Mouse (Mus musculus) gonadal fat pad, adult 2 months (tissue): Measurements from ENCODE around the gene Hexb. TPM values are rescaled to one million over a fixed set of nuclear protein-coding genes. Genes with fewer than 3 reads are reported as not detected.

Experiments used
- DNase-seq: peaks from one replicate; pipeline ENCODE4 v3.0.0-alpha.2; 2012; ENCODE audit warnings: low read depth
- polyA plus RNA-seq: library from polyadenylated mRNA; depleted of rRNA; stranded (reverse); fragments of >200 nt; gene quantifications from 2 replicates; pipeline ENCODE4 v1.2.3, GENCODE M21; 2012; rRNA removed

The Hexb gene
- polyA plus RNA-seq: 200 and 256 TPM in 2 replicates

GRCm38 (mm10) chr13:97197932-97198562 is at the start of gene Hexb:
Gene Hexb (minus strand): TSS chr13:97198357.
- DNase-seq: peak; percentile 24

DNA sequence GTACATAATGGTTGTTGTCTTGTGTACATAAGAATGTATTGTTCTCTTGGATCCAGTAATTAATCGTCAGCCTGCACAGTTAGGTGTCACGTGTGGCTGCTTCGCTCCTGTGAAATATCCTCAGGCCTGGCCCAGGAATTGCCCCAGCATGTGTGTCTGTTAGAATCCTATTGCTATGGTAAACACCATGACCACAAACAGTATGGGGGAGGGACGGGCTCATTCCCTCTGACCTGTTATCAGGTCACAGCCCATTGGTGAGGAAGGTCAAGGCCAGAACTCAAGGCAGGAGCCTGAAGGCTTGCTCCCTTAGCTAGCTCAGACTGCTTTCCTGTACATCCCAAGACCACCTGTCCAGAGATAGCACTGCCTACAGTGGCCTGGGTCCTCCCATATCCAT is 49.6 kb upstream of the Hexb start:
- DNase-seq: no peak

GRCm38 (mm10) chr13:97246217-97246616 is 48.1 kb upstream of the Hexb start:
- no peak for DNase-seq

DNA sequence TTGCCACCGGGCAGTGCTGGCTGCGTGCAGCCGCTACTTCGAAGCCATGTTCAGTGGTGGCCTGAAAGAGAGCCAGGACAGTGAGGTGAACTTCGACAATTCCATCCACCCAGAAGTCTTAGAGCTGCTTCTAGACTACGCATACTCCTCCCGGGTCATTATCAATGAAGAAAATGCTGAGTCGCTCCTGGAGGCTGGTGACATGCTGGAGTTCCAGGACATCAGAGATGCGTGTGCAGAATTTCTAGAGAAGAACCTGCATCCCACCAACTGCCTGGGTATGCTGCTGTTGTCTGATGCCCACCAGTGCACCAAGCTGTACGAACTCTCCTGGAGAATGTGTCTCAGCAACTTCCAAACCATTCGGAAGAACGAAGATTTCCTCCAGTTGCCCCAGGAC is 47.0 kb upstream of the Hexb start:
- DNase-seq: no peak

DNA sequence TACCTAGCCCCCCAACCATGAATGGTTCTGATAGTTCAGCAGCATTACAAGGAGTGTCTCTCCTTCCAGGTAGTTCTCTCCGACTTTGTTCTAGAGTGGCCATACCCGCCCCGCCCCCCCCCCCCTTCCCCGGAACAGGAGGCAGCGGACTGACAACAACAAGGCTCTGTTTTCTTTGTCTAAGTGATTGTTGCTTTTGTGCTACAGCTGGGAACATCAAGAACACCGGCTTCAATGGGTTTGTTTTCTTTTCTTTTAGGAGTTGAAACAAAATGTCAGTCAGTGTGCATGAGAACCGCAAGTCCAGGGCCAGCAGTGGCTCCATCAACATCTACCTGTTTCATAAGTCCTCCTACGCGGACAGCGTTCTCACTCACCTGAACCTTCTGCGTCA is 46.6 kb upstream of the Hexb start:
- no peak for DNase-seq

DNA sequence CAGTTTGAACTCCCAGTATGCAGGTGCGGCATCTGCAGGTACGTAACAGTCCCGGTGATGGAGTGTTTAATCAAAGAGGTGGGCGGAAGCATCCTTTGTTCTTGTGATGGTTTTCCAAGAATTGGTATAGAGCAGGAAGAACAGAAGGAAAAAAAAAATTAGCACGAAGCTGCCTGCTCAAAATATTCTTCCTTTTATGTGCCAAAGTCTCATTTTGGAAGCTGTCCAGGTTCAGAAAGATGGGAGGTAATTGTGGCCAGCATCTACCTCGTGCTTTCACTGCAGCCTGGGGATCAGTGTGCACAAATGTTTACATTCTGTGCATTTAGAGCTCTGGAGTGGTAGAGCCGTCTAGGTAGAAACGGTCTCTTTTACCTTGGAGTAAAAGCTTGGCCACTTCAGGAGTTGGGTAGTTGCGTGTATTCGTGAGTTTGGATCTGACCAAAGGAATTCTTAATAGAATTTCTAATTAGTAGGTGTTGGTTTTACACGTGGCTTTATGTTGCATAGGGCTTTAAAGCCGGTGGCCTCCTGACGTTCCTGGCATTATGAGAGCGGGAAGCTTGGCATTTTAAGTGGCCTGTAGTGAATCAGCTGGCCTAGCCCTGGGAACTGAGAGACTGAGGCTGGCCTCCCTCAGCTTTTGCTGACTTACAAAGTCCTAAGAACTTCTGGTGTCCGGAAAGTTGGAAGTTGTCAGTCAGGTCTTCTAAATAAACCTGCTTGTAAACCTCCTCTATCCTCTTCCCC is 46.0 kb upstream of the Hexb start:
- DNase-seq: no peak

- no peak for DNase-seq
These were observed 44.6 kb upstream of the Hexb start for GRCm38 (mm10) chr13:97242716-97243115.

GRCm38 (mm10) chr13:97241787-97242280 is 43.7 kb upstream of the Hexb start:
- no peak for DNase-seq

DNA sequence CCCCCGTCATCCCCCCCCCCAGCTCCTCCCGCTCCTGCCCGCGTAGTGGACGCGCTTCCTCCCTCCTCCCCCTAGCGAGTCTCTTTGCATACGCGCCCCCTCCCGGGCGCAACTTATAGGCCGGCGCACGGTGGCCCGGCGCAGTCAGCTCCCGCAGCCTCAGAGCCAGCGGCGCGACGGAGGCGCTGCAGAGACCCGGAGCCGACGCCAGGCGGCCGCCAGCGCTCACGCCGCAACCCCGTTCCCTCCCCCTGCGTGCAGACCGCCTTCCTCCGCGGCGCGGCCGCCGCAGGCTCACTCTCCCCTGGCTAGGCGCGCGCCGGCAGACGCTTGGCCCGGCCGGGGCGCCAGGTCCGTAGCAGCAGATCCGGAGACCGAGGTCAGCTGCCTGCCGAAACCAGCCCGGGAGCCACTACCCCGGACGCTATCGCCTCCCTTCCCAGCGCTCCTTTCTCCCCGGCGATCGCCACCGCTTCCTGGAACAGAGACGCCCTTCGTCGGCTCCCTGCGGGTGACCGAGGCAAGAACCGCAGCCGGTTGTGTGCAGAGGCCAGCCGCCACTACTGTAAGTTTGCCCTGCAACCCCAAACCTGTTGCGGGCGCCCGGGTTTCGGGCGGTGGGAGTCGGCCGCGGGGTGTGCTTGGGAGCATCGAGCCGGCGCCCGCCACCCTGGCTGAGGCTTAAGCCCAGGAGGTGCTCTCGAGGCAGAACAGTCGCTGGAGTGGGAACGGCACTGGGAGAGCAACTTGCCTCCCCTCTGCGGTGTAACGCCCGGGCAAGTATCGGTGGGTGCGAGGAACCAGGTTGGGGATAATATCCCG is 43.0 kb upstream of the Hexb start, which contains the start of gene Enc1:
Gene Enc1 (plus strand): TSS at position 141 of the 822 bp plus-strand sequence.
- no peak for DNase-seq

DNA sequence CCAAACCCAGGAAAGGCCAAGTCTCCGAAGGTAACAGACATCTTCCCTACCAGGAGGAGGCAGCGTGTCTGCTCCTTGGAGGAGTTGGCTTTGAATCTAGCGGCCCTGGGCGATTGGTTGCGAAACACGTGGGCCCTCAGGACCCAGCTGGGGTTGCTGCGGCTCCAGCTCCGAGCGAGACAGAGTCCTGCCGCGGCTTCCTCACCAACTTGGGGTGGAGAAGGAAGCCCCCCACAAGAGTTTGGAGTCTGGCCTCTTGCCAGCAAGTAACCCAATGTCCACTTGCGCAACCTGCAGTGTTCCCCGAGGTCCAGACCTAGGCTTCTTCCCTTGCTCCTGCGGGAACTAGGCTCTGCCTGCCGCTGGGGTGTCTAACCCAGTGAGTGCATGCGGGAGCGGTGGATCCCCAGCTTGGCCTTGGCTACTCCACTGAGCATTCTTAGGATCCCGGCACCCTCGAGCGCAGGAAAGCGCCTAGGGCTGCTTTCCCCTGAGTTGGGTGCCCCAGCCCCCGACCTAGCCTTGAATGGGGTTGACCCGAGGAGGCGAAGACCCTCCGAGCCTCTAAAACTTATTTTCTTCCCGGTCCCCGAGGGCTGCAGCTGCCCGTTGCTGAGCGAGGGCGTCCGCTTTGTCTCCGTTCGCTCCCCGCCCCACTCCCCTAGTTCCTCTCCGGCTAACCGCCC is 42.3 kb upstream of the Hexb start:
- no peak for DNase-seq

- DNase-seq: no peak
These were observed 41.4 kb upstream of the Hexb start for GRCm38 (mm10) chr13:97239343-97240180.

DNA sequence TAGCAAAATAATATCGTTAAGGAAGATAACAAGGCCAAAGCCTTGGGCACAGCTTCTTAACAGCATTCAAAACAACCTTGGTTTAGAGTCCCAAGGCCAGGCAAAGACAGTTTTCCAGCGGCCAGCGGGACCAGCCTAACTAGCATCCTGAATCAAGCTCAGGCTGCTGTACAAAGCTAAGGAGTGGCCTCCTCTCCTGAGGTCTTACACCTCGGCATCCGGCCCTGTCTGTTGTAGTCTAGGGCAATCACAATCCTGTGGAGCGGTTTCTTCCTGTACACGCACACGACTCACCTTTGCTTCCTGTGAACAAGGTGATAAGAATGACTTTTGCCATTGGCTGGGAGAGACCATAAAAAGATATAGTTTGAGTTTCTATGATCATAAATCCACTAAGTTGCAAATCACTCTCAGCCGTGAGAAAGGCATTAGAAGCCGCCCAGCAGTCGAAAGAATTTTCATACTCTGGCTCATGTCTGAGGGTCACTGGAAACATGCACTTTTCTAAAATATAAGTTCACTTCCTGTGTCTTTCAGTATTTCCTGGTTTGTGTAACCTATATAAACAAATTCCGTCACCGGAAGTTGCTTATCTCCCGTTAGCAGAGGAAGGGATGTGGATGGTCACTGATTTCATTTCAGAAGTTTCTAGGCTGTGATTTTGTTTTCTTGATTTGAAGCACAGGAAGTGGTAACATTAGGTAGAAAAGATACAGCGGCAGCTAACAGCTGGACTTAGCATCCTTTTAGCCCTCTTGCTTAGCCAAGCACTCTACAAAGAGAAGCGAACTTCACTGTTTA is 40.2 kb upstream of the Hexb start:
- DNase-seq: no peak

GRCm38 (mm10) chr13:97237700-97238099 is 39.5 kb upstream of the Hexb start:
- no peak for DNase-seq

DNA sequence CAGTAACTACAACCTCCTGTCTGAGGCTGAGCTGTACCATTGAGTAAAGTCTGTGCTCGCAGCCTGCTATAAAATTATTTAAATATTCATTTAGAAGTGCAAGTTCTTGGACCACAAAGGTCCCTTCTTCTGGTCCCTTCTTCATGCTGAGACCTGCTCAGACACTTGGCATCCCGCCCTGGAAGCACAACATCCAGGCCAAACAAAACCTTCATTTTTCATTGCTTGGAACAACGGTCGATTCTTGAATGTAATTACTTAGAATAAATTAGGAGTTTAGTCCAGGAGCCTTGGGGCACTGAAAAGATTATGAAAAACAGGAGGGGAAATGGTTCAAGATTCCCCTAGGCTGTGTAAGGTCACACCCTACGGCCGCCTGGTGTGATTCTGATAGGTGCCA is 37.8 kb upstream of the Hexb start:
- DNase-seq: no peak

GRCm38 (mm10) chr13:97234785-97235417 is 36.7 kb upstream of the Hexb start:
- no peak for DNase-seq

- DNase-seq: no peak
These were observed 34.9 kb upstream of the Hexb start for GRCm38 (mm10) chr13:97233092-97233491.

GRCm38 (mm10) chr13:97230101-97230500 is 31.9 kb upstream of the Hexb start:
- DNase-seq: no peak

- no peak for DNase-seq
These were observed 29.6 kb upstream of the Hexb start for GRCm38 (mm10) chr13:97227795-97228194.

DNA sequence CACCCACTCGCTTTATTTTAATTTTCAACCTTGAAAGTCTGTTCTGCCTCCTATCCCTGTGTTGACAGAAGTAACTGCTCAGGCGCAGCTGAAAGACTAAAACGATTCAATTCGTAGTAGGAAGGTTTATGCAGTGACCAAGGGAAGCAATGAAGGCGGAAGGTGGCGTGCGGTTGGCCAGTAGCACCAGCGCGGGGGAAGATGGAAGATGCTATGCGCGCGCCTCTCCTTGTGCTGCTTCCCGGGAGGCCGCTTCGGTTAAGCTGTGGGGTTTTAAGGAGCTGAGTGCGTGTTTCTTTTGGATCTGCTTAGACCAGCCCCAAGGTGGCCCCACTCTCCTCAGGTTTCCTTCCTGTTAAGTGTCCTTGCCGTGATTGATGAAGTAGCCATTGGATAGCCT is 27.0 kb upstream of the Hexb start:
- no peak for DNase-seq
